Mouse (Mus musculus): Measurements from ENCODE around the gene Krcc1.
"Not testable (repeated sequence)": the region's sequence is repeated elsewhere in the genome, so short reads cannot be mapped to it uniquely, and the experiment has no call there.

The Krcc1 gene

GRCm38 (mm10) chr6:71261060-71261459, 10.4 kb upstream of the Krcc1 start:
- no peak for DNase-seq (ENCODE audit: low read depth, low spot score)

DNA sequence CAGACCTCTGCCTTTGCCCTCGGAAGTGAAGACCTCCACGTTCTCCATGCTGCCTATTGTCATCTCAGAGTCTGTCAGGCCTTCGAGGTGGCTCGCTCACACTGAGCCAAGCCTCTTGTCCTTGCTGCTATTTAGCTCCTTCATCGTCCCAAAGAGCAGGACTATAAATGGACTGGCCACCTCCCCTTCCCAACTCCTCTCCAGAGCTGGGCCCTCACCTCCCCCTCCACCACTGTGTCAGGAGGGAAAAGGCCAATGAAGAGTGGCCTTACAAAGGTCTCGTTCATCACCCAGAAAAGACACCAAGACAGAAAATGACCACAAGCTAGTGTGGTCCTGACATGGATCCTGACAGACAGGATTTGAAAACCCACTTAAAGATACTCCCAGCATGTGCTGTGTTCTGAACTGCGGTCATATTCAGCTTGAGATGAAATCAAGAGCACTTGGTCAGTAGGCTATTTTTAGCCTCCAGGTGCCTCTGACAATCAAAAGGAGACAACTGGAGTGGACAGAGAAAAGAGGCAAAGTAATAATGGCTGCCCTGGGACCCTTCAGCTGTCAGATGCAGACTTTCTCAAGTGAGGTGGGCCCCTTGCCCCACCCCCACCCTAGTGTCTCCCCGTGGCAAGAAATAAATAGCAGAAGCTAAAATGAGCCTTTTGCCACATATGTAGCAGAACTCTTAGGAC, 9.2 kb upstream of the Krcc1 start:
- DNase-seq (ENCODE audit: low read depth, low spot score), result no peak

DNA sequence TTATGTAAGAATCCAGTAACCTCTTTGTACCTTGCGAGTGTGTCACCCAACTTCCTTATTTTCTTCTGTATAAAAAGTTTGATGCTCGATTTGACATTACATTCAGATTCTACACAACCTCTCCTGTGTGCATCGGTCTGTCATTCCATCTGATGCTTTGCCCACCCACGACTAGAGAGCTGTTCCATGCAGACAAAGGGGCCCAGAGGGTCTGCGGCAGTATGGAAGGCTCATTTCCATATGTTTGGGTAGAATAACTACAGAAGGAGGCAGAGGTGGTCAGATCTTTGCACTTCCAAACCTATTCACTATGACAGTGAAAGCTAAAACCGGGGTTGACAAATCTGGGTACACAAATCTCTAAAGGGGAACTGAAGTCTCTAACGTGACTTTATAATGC, 3.9 kb upstream of the Krcc1 start:
- not testable (repeated sequence) for DNase-seq (ENCODE audit: low read depth, low spot score)

- DNase-seq (ENCODE audit: low read depth, low spot score), result peak; percentile 24
Observed at GRCm38 (mm10) chr6:71268929-71269685, 2.4 kb upstream of the Krcc1 start.

- DNase-seq (ENCODE audit: low read depth, low spot score), result not testable (repeated sequence)
Observed at GRCm38 (mm10) chr6:71269686-71270050, 1.8 kb upstream of the Krcc1 start.

DNA sequence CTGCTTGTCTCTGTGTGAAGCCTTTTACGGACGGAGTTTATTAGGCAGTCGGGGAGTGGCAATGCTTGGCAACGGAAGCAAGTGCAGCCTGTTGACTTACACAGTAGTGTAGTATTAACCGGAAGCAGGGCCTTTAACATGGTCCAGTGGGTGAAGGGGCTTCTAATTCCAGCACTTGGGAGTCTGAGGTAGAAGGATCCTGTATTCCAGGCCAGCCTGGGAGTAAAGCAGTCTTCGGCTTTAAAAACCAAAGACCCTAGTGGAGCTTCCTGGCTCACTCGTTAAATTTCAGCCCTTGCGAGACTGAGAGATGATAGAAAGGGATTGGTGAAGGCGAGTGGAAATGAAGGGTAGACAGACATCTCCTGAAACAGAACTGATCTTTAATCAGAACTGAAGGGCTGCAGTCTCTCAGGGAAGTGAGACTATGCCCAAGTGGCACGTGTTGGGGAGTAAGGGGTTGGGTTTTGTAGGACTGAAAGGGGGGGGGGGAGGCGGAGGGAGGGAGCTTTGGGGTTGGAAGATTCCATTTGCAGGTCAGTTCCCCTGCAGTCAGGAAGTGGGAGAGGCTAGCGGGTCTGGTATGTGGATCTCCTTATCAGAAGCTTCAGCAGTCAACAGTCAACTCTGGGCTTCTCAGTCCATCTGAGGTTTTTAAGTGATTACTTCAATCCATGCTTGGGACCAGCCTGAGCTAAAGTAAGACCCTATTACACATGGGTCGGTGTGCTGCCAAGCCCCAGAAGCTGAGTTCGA, 998 bp upstream of the Krcc1 start:
- peak; percentile 88 for DNase-seq (ENCODE audit: low read depth, low spot score)

- no peak for DNase-seq (ENCODE audit: low read depth, low spot score)
Observed at GRCm38 (mm10) chr6:71271057-71271388, 454 bp upstream of the Krcc1 start.

GRCm38 (mm10) chr6:71272316-71272741, 852 bp downstream of the Krcc1 start:
- DNase-seq (ENCODE audit: low read depth, low spot score), result peak; percentile 41

DNA sequence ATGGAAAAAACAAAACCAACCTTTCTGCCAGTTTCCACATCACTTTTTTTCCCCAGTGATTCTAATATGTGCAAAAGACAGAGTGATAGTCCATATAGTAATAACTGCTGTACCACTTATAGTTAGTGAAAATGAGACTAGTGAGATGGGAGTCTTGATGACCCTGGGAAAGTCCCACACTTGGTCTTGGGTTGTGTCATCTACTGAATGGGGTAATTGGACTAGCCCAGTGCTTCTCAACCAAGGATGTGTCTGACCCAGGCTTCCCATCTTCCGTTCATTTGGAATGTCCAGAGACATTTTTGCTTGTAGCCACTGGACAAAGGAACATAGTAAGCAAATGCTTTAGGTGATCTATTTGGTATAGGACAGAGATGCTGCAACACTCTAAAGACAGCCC, 2.2 kb downstream of the Krcc1 start:
- no peak for DNase-seq (ENCODE audit: low read depth, low spot score)

- no peak for DNase-seq (ENCODE audit: low read depth, low spot score)
Observed at GRCm38 (mm10) chr6:71274621-71275020, 3.1 kb downstream of the Krcc1 start.

GRCm38 (mm10) chr6:71279418-71279817, 7.9 kb downstream of the Krcc1 start:
- peak; percentile 22 for DNase-seq (ENCODE audit: low read depth, low spot score)

DNA sequence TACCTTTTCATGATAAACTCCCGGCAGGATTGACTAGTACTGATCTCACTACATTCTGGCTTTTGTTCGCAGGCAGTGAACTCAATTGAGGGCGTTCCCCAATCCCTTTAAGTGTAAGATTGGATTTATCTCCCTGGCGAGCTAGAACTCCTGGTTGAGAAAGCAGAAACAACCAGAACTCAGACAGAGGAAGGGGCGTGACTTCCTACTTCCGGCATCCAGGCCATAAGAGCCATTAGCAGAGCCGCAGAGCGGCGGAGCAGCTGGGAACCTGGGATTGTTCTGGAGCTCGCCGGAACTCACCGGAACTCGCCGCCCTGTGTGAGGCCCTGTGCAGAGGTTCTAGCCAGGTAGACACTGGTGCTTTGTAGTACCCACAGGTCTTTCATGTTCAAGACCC, 22.0 kb downstream of the Krcc1 start:
- DNase-seq (ENCODE audit: low read depth, low spot score), result no peak

- no peak for DNase-seq (ENCODE audit: low read depth, low spot score)
Observed at GRCm38 (mm10) chr6:71295303-71295702, 23.8 kb downstream of the Krcc1 start.

- DNase-seq (ENCODE audit: low read depth, low spot score), result no peak
Observed at GRCm38 (mm10) chr6:71298051-71298450, 26.6 kb downstream of the Krcc1 start.

DNA sequence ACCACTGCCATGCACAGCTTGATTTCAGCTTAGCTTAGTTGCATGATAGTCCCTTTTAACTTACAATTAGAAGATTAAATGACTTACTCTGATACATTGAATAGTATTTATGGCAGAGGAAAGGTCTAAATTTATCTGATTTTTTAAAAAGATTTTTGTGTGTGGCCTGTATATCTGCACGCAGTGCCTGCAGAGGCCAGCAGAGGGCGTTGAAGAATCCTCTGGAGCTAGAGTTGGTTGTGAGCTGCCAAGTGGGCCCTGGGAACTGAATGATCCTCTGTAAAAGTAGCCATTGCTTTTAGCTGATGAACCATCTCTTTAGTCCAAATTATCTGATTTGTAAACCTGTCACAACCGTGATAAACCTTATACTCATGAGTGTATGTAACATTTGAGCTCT, 27.3 kb downstream of the Krcc1 start:
- peak; percentile 36 for DNase-seq (ENCODE audit: low read depth, low spot score)

DNA sequence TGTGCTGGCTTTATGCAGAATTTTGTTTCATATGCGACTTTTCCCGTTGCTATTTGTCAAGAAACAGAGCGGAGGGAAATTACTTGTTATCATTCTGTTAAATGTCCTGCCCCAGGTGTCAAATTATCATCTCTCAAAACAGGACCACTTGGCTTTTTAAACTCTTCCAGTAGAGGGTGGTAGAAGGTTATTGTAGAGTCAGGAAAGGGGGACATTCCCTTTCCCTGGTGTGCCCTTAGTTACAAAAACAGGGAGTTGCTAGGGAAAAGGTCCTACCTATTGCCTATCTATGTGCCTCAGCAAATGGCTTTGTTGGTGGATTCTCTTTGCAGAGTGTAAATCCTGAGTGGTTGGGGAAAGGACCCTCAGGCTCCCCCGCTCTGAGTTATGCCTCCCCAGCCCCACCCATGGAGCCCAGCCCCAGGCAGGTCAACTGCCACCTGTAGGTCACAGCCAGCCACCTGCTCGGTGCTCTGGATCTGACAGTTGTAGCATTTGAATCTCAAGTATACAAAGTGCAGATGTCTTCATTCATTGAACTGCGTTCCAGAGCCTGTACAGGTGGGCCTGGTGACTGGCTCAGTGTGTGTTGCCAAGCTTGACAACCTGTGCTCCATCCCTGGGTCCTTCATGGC, 30.7 kb downstream of the Krcc1 start:
- peak; percentile 19 for DNase-seq (ENCODE audit: low read depth, low spot score)

DNA sequence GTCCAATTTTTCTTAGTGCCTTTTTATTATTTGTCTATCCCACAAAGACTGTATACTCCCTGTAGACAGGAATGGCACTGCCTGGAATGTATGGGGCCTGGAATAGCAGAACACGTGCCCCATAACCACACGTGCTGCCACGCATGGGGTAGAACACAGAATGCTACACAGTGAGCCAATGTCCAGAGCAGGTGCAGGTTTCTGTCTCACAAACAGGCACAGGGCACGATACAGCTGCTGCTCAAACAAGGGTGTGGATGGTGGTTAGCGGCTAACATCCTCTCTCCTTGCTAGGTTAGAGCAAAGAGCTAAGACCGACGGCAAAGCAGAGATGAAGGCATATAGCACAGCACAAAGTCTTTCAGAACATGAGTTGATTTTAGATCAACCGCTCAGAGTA, 36.0 kb downstream of the Krcc1 start:
- DNase-seq (ENCODE audit: low read depth, low spot score), result no peak

- no peak for DNase-seq (ENCODE audit: low read depth, low spot score)
Observed at GRCm38 (mm10) chr6:71321826-71322283, 50.4 kb downstream of the Krcc1 start, which contains the start of gene Smyd1. Gene Smyd1 (minus strand): TSS chr6:71322233.

- DNase-seq (ENCODE audit: low read depth, low spot score), result no peak
Observed at GRCm38 (mm10) chr6:71322491-71322921, 51.0 kb downstream of the Krcc1 start, which contains the start of gene Cd8b1. Gene Cd8b1 (plus strand): TSS chr6:71322788.

GRCm38 (mm10) chr6:71324816-71325215, 53.3 kb downstream of the Krcc1 start:
- no peak for DNase-seq (ENCODE audit: low read depth, low spot score)

DNA sequence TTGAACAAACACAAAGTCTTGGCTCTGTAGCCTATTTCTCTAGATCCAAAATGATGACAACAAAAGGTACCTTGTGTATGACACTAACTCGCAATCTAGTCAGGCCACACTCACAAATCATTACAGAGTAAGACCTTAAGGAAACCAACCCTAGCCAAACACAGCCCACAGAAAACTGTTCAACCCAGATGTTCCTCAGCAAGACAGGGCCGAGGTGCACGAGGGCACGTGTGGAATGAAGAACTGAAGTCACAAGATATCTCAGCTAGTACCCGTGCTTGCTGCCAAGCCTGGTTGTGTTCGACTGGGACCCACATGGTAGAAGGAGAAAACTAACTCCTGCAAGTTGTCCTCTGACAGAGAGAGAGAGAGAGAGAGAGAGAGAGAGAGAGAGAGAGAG, 58.4 kb downstream of the Krcc1 start:
- DNase-seq (ENCODE audit: low read depth, low spot score), result no peak

DNA sequence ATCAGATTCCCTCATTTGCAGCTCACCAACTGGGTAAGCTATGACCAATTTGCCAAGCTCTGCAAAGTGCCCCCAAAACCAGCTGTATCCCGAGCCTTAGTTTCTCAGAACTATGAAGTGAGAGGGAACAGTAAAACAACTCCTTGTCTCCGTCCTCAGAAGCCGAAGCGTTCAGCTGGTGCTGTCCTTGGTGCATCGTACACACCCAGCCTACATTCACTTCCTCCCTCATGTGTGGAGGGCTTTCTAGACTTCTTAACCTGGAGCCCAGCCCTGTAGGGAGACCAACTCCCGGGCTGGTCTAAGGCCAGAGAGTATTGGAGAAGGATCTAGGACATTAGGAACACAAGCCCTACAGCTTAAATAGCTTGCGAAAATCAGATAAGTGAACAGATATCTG, 59.0 kb downstream of the Krcc1 start:
- DNase-seq (ENCODE audit: low read depth, low spot score), result no peak
